Comparison of ENCODE assay signal across 11 mouse cellular contexts in the genomic region with DNA sequence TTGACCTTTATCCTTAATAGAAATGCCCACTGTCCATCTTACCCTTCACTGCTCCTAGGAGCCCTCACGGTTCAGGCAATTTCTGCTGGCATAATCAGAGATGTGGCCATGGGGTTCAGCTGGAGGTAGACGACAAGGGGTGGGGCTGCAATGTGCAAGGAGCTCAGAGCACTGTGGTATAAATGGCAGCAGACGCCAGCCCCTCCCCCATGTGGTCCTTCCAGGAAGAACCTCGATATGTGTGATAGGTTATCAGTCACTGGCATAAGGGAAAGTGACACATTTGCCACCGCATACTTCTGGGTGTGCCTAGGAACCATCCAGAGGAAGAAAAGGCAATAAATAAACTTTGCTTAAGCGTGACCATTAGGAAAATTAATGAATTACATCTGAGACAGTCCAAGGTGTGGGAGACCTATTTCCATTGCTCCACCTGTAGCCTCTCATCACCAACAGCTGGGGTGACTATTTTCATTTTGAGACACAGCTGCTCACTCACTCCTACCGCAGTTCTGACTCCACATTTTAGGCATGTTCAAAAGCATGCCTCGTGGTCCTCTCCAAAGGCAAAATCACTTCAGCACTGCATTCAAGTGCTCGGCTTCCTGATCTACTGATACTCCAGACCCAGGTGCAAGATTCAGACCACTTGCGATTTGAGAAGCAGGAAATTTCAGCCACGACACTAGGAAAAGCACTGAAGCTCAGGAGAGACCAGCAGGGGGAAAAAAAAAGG. TPM values are rescaled to one million over a fixed set of nuclear protein-coding genes. Genes with fewer than 3 reads are reported as not detected.
DNase-seq lines count a peak whose midpoint lies in the region; ATAC-seq and TF ChIP-seq lines count a peak whose summit lies in the region.
"Had no signal": no experiment of that assay in that cellular context is flagged by ENCODE, and none has a peak within 500 bp of the region (broad histone marks: within the 10 kb centered on the region; RNA-seq: fewer than 3 reads in every experiment).

No protein-coding gene starts in this region.

- no peaks in the 10 kb centered on the region for H3K36me3 ChIP-seq in kidney, embryonic 15.5 days
- no peaks in the 10 kb centered on the region for H3K36me3 ChIP-seq in kidney, adult 2 months (ENCODE audit: control insufficient read depth, insufficient read depth, low read length)
- H3K36me3 ChIP-seq: heart, embryonic 15.5 days had no signal

- no peak for TF ChIP-seq CTCF in kidney, adult 2 months (conservative IDR thresholded peaks at IDR 0.05; ENCODE audit: insufficient read depth, insufficient read length, low read depth, low read length)

- WGBS in kidney, embryonic 15.5 days = 52% methylated on average over 11 of the region's 11 CpGs
- WGBS in kidney, adult 2 months = 44% methylated on average over 11 of the region's 11 CpGs

- H3K4me1 ChIP-seq in kidney, embryonic 15.5 days = no peaks in the 10 kb centered on the region
- no peaks in the 10 kb centered on the region for H3K4me1 ChIP-seq in kidney, adult 2 months (ENCODE audit: control insufficient read depth, insufficient read depth, low read length)

- H3K27me3 ChIP-seq in kidney, embryonic 15.5 days = no peaks in the 10 kb centered on the region
- H3K27me3 ChIP-seq in kidney, adult 2 months (replicated peaks; ENCODE audit: control insufficient read depth, insufficient read depth, low read length) = no peaks in the 10 kb centered on the region
- H3K27me3 ChIP-seq: heart, embryonic 15.5 days had no signal

- no peak overlapping the region for H3K27ac ChIP-seq in kidney, embryonic 15.5 days
- no peak overlapping the region for H3K27ac ChIP-seq in kidney, adult 2 months (ENCODE audit: insufficient read depth, low read depth, low read length)
- H3K27ac ChIP-seq: heart, embryonic 15.5 days; macrophage had no signal

- TF ChIP-seq POLR2A in kidney, adult 2 months (IDR thresholded peaks at IDR 0.05; ENCODE audit: low read depth, low read length) = no peak

- no peak overlapping the region for H3K4me2 ChIP-seq in kidney, embryonic 15.5 days
- H3K4me2 ChIP-seq: heart, embryonic 15.5 days had no signal

- no peak for DNase-seq in kidney, adult 2 months
- peak; percentile 100 for DNase-seq in MEL-GATA-1-ER (ENCODE audit: extremely low read depth, low read depth)
- no peak for DNase-seq in cerebellum, adult 18-20 months
- no peak for DNase-seq in right cerebral cortex, postnatal 14 days
- DNase-seq in layer of hippocampus, postnatal 14 days (ENCODE audit: low spot score in 2 of 2) = no peak
- DNase-seq: kidney, postnatal 4 days had no signal

- no peak overlapping the region for H3K4me3 ChIP-seq in kidney, embryonic 15.5 days (replicated peaks)
- no peak overlapping the region for H3K4me3 ChIP-seq in kidney, adult 2 months (ENCODE audit: insufficient read depth, low read depth, low read length)
- H3K4me3 ChIP-seq: heart, embryonic 15.5 days had no signal

- ATAC-seq in kidney, embryonic 15.5 days (replicated peaks; ENCODE audit: low FRiP score) = peak; percentile 88
- peak; percentile 97 for ATAC-seq in erythroid progenitor cell, adult 5-6 weeks (replicated peaks; ENCODE audit: low FRiP score, poor library complexity, severe bottlenecking)
- ATAC-seq in megakaryocyte progenitor cell, adult 5-6 weeks (replicated peaks; ENCODE audit: poor library complexity) = peak; percentile 100

- no peaks in the 10 kb centered on the region for H3K9me3 ChIP-seq in kidney, embryonic 15.5 days (replicated peaks)
- H3K9me3 ChIP-seq: heart, embryonic 15.5 days had no signal

- H3K9ac ChIP-seq in kidney, embryonic 15.5 days = no peak overlapping the region
- H3K9ac ChIP-seq: heart, embryonic 15.5 days had no signal

RNA-seq across cellular contexts. Expression of gene Rwdd3, which starts 29.7 kb away (rescaled TPM):
- 4.6 and 5.9 TPM in 2 replicates for polyA plus RNA-seq in kidney, embryonic 15.5 days (2015; fragmentation: Nextera tagmentation; extraction: Ambion mirVana)
- polyA plus RNA-seq in kidney, adult 2 months (2012; rRNA removed) = 2.8 and 4.3 TPM in 2 replicates
- total RNA-seq in erythroid progenitor cell, adult 5-6 weeks (2015; ENCODE audit: low replicate concordance) = 2.5 and 2.9 TPM in 2 replicates
- total RNA-seq in erythroid progenitor cell, adult 5-6 weeks (2017; ENCODE audit: low replicate concordance) = 0.39 TPM in 1 of 2 replicates, not detected in the other
- 3.2 and 3.5 TPM in 2 replicates for total RNA-seq in megakaryocyte progenitor cell, adult 5-6 weeks (2015)
- 5.9 and 6.5 TPM in 2 replicates for total RNA-seq in megakaryocyte progenitor cell, adult 5-6 weeks (2017)
- total RNA-seq in layer of hippocampus, postnatal 14 days (2021) = 10 to 100 TPM; 29.7 to 31.0 TPM

Comparison
In these comparisons a context has a peak if more than half of its experiments do, and no peak if none do; other contexts are left out.
1. RNA of gene Rwdd3, which starts 29.7 kb away (total RNA-seq): 29.7 to 31.0 TPM in layer of hippocampus, postnatal 14 days; 3.2 to 6.5 TPM in megakaryocyte progenitor cell, adult 5-6 weeks and 0.39 to 2.9 TPM in erythroid progenitor cell, adult 5-6 weeks; every median in the first group is over 4 times any median in the second.
2. Peak in every context shown above with its lines, with median percentiles within 50 percentile points of each other: ATAC-seq.